Mouse (Mus musculus) midbrain, postnatal 0 days (tissue): ENCODE measurements around the gene Nodal. TPM values are rescaled to one million over a fixed set of nuclear protein-coding genes. Genes with fewer than 3 reads are reported as not detected.

Experiments
- ATAC-seq: fragments of 200-750 bp; cut with Nextera tagmentation; 2 replicates; pipeline ENCODE4 v1.8.0; 2017; ENCODE audit warnings: moderate number of reproducible peaks, mild to moderate bottlenecking, moderate TSS enrichment, moderate library complexity; ENCODE audit not compliant: low FRiP score
- DNase-seq: peaks from one replicate; pipeline ENCODE4 v3.0.0-alpha.2; 2015; ENCODE audit warnings: low spot score
- H3K27ac ChIP-seq: fragments of 300-500 bp; sonication (generic); 2 replicates; pipeline ENCODE4 v1.5.1; 2014; ENCODE audit warnings: low read depth, mild to moderate bottlenecking, low read length, mixed read lengths
- H3K27me3 ChIP-seq: fragments of 300-500 bp; sonication (generic); 2 replicates; pipeline ENCODE4 v1.6.1; 2014; ENCODE audit warnings: low read length, control low read depth, mixed read lengths; ENCODE audit not compliant: insufficient read depth
- H3K36me3 ChIP-seq: fragments of 300-500 bp; sonication (generic); 2 replicates; pipeline ENCODE4 v1.6.1; 2014; ENCODE audit warnings: low read length, control low read depth, mixed read lengths; ENCODE audit not compliant: insufficient read depth
- H3K4me1 ChIP-seq: fragments of 300-500 bp; sonication (generic); 2 replicates; pipeline ENCODE4 v1.6.1; 2014; ENCODE audit warnings: mild to moderate bottlenecking, control low read depth, antibody characterized with exemption, low read length, mixed read lengths; ENCODE audit not compliant: insufficient read depth
- H3K4me2 ChIP-seq: fragments of 300-500 bp; sonication (generic); 2 replicates; pipeline ENCODE4 v1.6.1; 2014; ENCODE audit warnings: low read depth, mild to moderate bottlenecking, low read length, mixed read lengths; ENCODE audit not compliant: poor library complexity, severe bottlenecking
- H3K4me3 ChIP-seq: fragments of 300-500 bp; sonication (generic); 2 replicates; pipeline ENCODE4 v1.5.1; 2014; ENCODE audit warnings: low read depth, mild to moderate bottlenecking, low read length, moderate library complexity
- H3K9ac ChIP-seq: fragments of 300-500 bp; sonication (generic); replicated peaks from 2 replicates; pipeline ENCODE4 v1.6.1; 2014; ENCODE audit warnings: mild to moderate bottlenecking, low read length, moderate library complexity, mixed read lengths; ENCODE audit not compliant: poor library complexity, severe bottlenecking
- H3K9me3 ChIP-seq: fragments of 300-500 bp; sonication (generic); 2 replicates; pipeline ENCODE4 v1.6.1; 2016; ENCODE audit warnings: low read length, control low read depth
- CTCF ChIP-seq: IDR thresholded peaks from 2 replicates; pipeline ENCODE4 v1.5.1; 2016; ENCODE audit warnings: antibody characterized with exemption, mild to moderate bottlenecking
- WGBS: fragments of 180-500 bp; shearing (Covaris S2); extraction: QIAGEN DNeasy Blood & Tissue Kit; methylation state at CpG from one replicate; pipeline ENCODE4 v1.1.7; 2014; 5-methylcytosine and 5-hydroxymethylcytosine counted together
- polyA plus RNA-seq: library from polyadenylated mRNA; unstranded; fragments of >200 nt; fragmentation: Nextera tagmentation; extraction: Ambion mirVana; gene quantifications from 2 replicates; pipeline ENCODE4 v1.2.1, GENCODE M21; 2015
- total RNA-seq: library from RNA; depleted of rRNA; stranded (reverse); fragments of >200 nt; gene quantifications from 2 replicates; pipeline ENCODE4 v1.2.3, GENCODE M21; 2014; rRNA removed

Gene Nodal
- total and polyA plus RNA-seq, 2 experiments from 2014 or later = 0.37 to 0.38 TPM

- DNase-seq (no peak), ATAC-seq (no peak)
- Histone ChIP-seq H3K27ac (no peak overlapping the region), H3K4me3 (no peak overlapping the region), H3K27me3 (no peaks in the 10 kb centered on the region), H3K36me3 (no peaks in the 10 kb centered on the region), H3K4me2 (no peak overlapping the region), H3K9me3 (no peaks in the 10 kb centered on the region), H3K9ac (no peak overlapping the region), H3K4me1 (no peaks in the 10 kb centered on the region)
- TF ChIP-seq CTCF = no peak
- WGBS = 70% methylated on average over 7 of the region's 7 CpGs
Measured at GRCm38 (mm10) chr10:61468900-61469299, 51.1 kb downstream of the Nodal start.

DNA sequence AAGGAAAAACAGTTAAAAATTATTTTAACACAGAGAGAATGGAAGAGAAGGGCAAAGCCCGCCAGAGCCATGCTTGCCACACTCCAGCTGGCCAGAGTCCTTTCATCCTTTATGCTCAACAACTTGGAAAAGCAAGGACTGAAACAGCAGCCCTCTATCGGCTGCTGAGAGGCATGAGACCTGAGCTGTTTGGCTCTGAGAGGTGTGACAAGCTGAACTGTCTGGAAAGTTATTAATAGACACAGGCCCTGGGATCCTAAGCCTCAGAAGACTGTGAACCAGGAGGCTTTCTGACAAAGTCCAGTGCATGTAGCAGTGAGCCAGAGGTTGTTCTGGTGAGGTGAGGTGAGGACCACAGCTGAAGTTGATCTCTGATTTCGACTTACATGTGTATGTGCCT lies 55.9 kb downstream of the Nodal start:
- Histone ChIP-seq H3K27ac (no peak overlapping the region), H3K4me1 (no peaks in the 10 kb centered on the region), H3K9me3 (no peaks in the 10 kb centered on the region), H3K36me3 (no peaks in the 10 kb centered on the region), H3K9ac (no peak overlapping the region), H3K4me3 (no peak overlapping the region), H3K4me2 (no peak overlapping the region), H3K27me3 (no peaks in the 10 kb centered on the region)
- DNase-seq (no peak), ATAC-seq (no peak)
- TF ChIP-seq CTCF = no peak
- 73% methylated on average over 3 of the region's 3 CpGs for WGBS

DNA sequence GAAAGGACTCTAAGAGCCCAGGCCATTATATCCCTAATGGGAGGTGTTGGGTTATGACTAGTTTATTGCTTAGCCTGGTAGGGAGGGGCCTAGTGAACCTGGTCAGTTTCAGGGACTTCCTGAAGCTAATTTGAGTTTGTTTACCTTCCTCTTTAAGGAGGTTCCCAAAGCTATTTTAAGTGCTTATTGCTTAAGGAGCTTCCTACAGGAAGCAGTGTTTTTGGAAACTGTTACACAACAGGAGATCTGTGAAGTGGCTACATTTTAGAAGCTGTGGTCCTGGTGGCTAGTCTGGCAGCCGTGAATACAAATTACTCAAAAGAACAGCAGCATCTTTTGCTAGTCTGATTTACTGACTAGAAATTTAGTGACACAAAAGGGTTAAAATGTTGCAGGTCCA lies 56.6 kb downstream of the Nodal start:
- WGBS = 71% methylated on average over 1 of the region's 1 CpGs
- no peaks in the 10 kb centered on the region for H3K9me3 ChIP-seq
- H3K9ac ChIP-seq = no peak overlapping the region
- no peaks in the 10 kb centered on the region for H3K36me3 ChIP-seq
- no peak overlapping the region for H3K4me3 ChIP-seq
- ATAC-seq = no peak
- no peak overlapping the region for H3K4me2 ChIP-seq
- no peak for TF ChIP-seq CTCF
- no peaks in the 10 kb centered on the region for H3K27me3 ChIP-seq
- no peaks in the 10 kb centered on the region for H3K4me1 ChIP-seq
- no peak overlapping the region for H3K27ac ChIP-seq
- no peak for DNase-seq

Other genes with a start within 250 kb of the Nodal start
- gene Tbata, start 246.0 kb upstream of the Nodal start, total RNA-seq = 0.11 TPM in 1 of 2 replicates, not detected in the other
- 0.11 TPM in 1 of 2 replicates, not detected in the other for gene Tbata, start 246.0 kb upstream of the Nodal start, polyA plus RNA-seq
- 1.1 and 1.6 TPM in 2 replicates for gene Adamts14, start 144.5 kb upstream of the Nodal start, total RNA-seq
- 0.27 and 0.31 TPM in 2 replicates for gene Adamts14, start 144.5 kb upstream of the Nodal start, polyA plus RNA-seq
- gene Prf1, start 120.1 kb upstream of the Nodal start, total RNA-seq = not detected in 2 replicates
- not detected in 2 replicates for gene Prf1, start 120.1 kb upstream of the Nodal start, polyA plus RNA-seq
- gene Pald1, start 34.4 kb upstream of the Nodal start, total RNA-seq = 25.2 and 27.1 TPM in 2 replicates
- gene Pald1, start 34.4 kb upstream of the Nodal start, polyA plus RNA-seq = 16.0 and 16.8 TPM in 2 replicates
- gene Eif4ebp2, start 34.7 kb downstream of the Nodal start, total RNA-seq = 14.2 and 18.5 TPM in 2 replicates
- gene Eif4ebp2, start 34.7 kb downstream of the Nodal start, polyA plus RNA-seq = 24.9 and 27.0 TPM in 2 replicates
- gene Lrrc20, start 57.8 kb downstream of the Nodal start, total RNA-seq = 11.2 and 15.5 TPM in 2 replicates
- 8.1 and 8.3 TPM in 2 replicates for gene Lrrc20, start 57.8 kb downstream of the Nodal start, polyA plus RNA-seq
- 5.4 and 5.8 TPM in 2 replicates for gene Npffr1, start 177.5 kb downstream of the Nodal start, total RNA-seq
- gene Npffr1, start 177.5 kb downstream of the Nodal start, polyA plus RNA-seq = 3.2 and 3.4 TPM in 2 replicates
- 88.8 and 111 TPM in 2 replicates for gene Ppa1, start 230.6 kb downstream of the Nodal start, total RNA-seq
- gene Ppa1, start 230.6 kb downstream of the Nodal start, polyA plus RNA-seq = 172 and 184 TPM in 2 replicates